Mouse (Mus musculus) bone marrow macrophage, adult 2 months (primary cell): ENCODE data around the gene Nrg4.

Experiments
- CTCF ChIP-seq: IDR thresholded peaks from 2 replicates; pipeline ENCODE4 v1.5.1; 2012; ENCODE audit warnings: low read depth, mild to moderate bottlenecking, low read length, moderate library complexity
- POLR2A ChIP-seq: IDR thresholded peaks from 2 replicates; pipeline ENCODE4 v1.6.1; 2012; ENCODE audit warnings: mild to moderate bottlenecking, low read depth, low read length, borderline replicate concordance

DNA sequence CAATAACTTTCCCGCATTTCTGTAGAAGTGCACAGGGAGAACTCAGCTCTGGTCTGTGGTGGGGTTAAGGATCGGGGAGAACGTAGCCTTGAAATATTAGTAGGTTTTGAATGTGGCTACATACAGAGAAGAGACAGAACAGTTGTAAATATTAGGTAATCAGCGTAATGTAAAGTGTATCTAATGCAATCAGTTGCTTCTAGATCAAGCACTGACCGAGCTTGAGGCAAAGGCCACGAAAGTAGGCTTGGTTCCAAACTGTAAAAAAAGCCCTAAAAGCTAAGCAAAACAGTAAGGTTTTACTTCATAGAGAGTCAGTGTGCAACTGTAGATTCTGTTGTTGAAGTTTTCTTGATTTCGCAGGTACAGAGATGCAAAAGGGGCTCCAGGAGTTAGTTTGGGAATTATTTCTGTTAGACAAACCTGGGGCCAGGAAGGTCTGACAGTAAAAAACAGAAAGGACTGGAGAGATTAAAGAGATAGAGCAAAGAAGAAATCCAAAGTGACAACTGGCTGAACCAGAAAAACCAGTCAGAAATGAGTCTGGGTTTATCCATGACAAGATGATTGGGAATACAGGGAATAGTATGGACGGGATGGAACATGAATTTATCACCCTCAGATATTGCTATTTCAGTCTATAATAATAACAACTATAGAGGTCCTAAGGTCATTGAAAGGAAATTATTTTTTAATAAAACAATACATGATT, 47.4 kb downstream of the Nrg4 start:
- no peak for TF ChIP-seq CTCF
- no peak for TF ChIP-seq POLR2A
